Mouse (Mus musculus): ENCODE results near the gene Tecta. TPM values are rescaled to one million over a fixed set of nuclear protein-coding genes. Genes with fewer than 3 reads are reported as not detected.

Tecta gene
- under 1 TPM; 0.19 to 0.23 TPM for total RNA-seq (2021)

- DNase-seq = no peak
These were observed at the start of gene Tecta for GRCm38 (mm10) chr9:42399829-42400228. Gene Tecta (minus strand): TSS chr9:42399929.

DNA sequence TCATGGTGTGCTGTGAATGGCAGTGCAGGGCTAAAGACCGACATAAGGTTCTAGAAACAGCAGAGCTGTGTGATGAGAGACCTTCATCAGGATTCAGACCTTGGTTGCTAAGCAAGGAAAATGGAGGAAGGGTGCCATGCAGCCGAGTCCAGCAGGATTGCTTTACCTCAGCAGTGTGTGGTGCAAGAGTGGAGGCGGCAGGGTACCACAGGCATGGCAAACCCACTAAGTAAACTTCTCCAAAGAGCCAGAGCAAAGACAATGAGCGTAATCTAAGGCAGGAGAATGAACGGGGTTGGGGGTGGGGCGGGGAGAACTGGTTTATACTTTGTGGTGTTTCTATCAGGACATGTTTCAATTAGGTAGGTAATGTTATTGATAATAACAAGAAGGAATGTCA is 49.3 kb upstream of the Tecta start:
- no peak for DNase-seq

- DNase-seq = no peak
These were observed 42.4 kb upstream of the Tecta start for GRCm38 (mm10) chr9:42442100-42442499.

- no peak for DNase-seq
These were observed 41.5 kb upstream of the Tecta start for GRCm38 (mm10) chr9:42441234-42441633.

DNA sequence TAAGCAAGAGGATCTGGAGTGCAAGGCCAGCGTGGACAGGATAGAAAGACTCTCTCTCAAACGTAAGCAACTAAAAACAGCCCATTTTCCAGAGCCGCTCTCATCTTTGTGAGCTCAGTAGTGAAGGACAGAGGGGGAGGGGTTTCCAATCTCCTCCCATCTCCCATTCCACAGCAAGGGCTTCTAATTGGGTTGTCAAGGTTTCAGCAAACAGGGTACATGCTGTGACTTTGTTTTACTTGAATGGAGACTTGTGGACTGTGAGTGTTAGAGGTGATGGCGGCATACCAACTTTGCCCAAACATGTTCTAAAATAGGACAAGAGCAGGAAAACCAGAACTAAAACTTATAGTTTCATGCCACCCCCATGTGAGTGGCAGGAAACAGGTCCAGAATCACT is 39.7 kb upstream of the Tecta start:
- no peak for DNase-seq

GRCm38 (mm10) chr9:42432155-42432554 is 32.4 kb upstream of the Tecta start:
- no peak for DNase-seq

- no peak for DNase-seq
These were observed 31.9 kb upstream of the Tecta start for GRCm38 (mm10) chr9:42431606-42432005.

GRCm38 (mm10) chr9:42428060-42428924 is 28.6 kb upstream of the Tecta start:
- peak; percentile 13 for DNase-seq

- DNase-seq = no peak
These were observed 27.1 kb upstream of the Tecta start for GRCm38 (mm10) chr9:42426661-42427358.

DNA sequence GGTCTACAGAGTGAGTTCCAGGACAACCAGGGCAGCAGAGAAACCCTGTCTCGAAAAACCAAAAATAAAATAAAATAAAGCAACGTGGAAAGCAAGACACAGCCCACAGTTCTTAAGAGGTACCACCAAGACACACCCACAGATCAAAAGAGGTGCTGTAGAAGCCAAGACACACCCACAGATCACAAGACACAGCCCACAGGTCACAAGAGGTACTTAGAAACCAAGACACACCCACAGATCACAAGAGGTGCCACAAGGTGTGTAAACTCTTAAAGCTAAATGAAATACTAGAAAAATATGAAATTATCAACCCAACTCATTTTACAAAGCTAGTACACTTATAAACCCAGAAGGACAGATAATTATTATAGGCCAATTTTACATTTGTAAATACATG is 23.9 kb upstream of the Tecta start:
- DNase-seq = no peak

DNA sequence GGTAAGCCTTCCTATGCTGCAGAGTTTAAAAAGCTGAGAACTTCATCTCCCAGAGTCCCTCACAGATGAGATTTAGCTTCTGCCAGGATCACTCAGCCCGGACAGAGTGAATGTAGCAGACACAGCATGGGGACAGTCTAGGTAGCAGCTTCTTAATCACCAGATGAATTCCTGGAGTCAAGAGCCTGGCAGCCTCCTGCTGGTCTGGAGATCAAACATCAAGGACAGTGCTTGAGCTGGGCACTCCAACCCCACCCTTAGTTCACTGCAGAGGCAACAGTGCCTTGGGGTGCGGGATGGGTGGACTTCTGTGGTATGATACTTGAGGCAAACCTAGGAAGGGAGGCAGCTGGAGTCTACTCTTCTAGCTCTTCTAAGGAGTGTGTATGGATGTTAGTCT is 20.0 kb upstream of the Tecta start:
- no peak for DNase-seq

- no peak for DNase-seq
These were observed 19.1 kb upstream of the Tecta start for GRCm38 (mm10) chr9:42418786-42419185.

- DNase-seq = peak; percentile 13
These were observed 17.7 kb upstream of the Tecta start for GRCm38 (mm10) chr9:42417352-42417952.

DNA sequence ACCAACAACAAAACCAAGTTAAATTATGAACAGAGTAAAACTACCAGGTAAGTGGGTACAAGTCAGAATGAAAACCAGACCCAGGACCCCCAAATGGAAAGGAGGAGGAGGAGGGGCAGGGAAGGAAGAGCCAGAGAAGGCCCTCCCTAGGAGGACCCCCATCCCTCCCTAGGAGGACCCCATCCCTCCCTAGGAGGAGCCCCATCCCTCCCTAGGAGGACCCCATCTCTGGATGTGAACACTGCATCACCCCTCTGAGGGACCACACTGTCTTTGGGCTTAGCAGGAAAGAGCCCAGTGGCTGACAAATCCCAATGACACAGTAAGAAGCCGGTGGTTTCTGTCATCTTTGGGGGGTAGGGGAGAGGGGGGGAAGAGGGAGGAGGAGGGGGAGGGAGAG is 15.5 kb upstream of the Tecta start:
- no peak for DNase-seq

GRCm38 (mm10) chr9:42413345-42413744 is 13.6 kb upstream of the Tecta start:
- no peak for DNase-seq

DNA sequence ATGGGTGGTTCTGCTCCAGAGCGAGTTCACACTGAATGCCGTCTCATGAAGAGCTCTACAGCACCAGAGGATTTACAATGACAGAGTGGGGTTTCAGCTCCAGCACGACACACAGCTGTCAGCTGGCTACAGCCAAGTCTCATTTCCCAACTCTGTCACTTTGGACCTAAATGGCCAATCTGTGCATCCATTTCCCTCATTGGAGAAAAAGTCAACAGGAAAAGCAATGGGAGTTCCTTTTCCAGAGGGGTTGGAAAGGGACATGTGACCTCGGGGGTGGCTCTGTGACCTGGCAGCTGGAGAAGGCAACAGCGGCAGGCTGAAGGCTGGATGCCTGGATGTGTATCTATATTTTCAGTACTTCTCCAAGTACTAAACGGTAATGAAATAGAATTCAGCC is 11.6 kb upstream of the Tecta start:
- no peak for DNase-seq

DNA sequence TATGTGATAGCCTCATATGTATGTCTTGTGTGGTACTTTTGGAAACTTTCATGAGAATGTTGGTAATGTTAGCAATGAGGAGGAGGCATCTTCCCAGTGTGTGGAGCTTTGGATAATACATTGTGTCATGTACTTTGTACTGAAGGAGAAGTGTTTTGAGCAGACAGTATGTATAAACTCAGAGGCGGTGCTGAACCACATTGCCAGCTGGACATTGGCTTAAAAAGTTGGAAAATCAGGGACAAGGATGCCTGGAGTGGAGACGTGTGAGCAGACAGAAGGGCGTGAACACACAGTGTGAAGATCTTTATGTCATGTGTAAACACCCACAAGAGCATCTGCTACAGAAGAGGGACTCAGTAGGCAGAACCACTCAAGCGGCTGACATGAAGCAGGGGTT is 6.0 kb upstream of the Tecta start:
- DNase-seq = no peak

- no peak for DNase-seq
These were observed 1.8 kb upstream of the Tecta start for GRCm38 (mm10) chr9:42401486-42401885.

GRCm38 (mm10) chr9:42396141-42396540 is 3.6 kb downstream of the Tecta start:
- no peak for DNase-seq

- DNase-seq = no peak
These were observed 4.8 kb downstream of the Tecta start for GRCm38 (mm10) chr9:42394903-42395302.

GRCm38 (mm10) chr9:42394321-42394720 is 5.4 kb downstream of the Tecta start:
- DNase-seq = no peak

- peak; percentile 38 for DNase-seq
These were observed 6.8 kb downstream of the Tecta start for GRCm38 (mm10) chr9:42392927-42393326.

- no peak for DNase-seq
These were observed 11.2 kb downstream of the Tecta start for GRCm38 (mm10) chr9:42388490-42388889.

DNA sequence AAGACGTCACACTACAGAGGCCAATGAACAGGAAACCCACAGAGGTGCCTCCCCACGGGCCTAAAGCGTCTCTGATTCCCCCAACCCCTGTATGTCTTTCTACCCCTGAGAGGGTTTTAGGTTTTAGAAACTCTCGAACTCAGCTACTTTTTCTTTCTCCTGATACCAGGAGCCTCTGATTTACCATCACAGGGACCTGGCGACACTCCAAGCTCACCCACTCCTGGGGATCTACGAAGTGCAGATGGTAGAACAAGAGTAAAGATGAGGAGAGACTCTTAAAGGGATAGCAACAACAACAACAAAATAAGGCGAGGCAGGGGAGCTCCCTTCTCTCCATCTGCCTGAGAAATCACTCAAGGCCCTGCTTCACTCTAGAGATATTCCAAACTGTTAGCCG is 12.7 kb downstream of the Tecta start:
- no peak for DNase-seq

All from heart, postnatal 4 days (tissue).